Mouse (Mus musculus) olfactory bulb, adult 2 months (tissue): Measurements from ENCODE around the gene Smad6.

Experiments
- CTCF ChIP-seq: fragments of 200-500 bp; IDR thresholded peaks from 2 replicates; pipeline ENCODE4 v1.5.1; 2012; ENCODE audit warnings: low read depth, mild to moderate bottlenecking, low read length, moderate library complexity; ENCODE audit not compliant: insufficient read depth
- POLR2A ChIP-seq: fragments of 200-500 bp; IDR thresholded peaks from 2 replicates; pipeline ENCODE4 v1.6.1; 2012; ENCODE audit warnings: mild to moderate bottlenecking, low read depth, low read length, moderate library complexity; ENCODE audit not compliant: insufficient read depth

- TF ChIP-seq CTCF (no peak), POLR2A (no peak)
Observed at GRCm38 (mm10) chr9:63972576-63973290, 49.1 kb downstream of the Smad6 start.
